Mouse (Mus musculus) spleen, postnatal 10 days (tissue): ENCODE measurements around the gene Hmgcll1.
A peak's percentile ranks its signal among the peaks of the same experiment; 100 is the strongest.

Experiments used
- DNase-seq, 2 experiments: peaks; one replicate each; pipeline ENCODE4 v3.0.0; 2021 to 2022; ENCODE audit warnings: low spot score in 2 of 2

The Hmgcll1 gene

DNA sequence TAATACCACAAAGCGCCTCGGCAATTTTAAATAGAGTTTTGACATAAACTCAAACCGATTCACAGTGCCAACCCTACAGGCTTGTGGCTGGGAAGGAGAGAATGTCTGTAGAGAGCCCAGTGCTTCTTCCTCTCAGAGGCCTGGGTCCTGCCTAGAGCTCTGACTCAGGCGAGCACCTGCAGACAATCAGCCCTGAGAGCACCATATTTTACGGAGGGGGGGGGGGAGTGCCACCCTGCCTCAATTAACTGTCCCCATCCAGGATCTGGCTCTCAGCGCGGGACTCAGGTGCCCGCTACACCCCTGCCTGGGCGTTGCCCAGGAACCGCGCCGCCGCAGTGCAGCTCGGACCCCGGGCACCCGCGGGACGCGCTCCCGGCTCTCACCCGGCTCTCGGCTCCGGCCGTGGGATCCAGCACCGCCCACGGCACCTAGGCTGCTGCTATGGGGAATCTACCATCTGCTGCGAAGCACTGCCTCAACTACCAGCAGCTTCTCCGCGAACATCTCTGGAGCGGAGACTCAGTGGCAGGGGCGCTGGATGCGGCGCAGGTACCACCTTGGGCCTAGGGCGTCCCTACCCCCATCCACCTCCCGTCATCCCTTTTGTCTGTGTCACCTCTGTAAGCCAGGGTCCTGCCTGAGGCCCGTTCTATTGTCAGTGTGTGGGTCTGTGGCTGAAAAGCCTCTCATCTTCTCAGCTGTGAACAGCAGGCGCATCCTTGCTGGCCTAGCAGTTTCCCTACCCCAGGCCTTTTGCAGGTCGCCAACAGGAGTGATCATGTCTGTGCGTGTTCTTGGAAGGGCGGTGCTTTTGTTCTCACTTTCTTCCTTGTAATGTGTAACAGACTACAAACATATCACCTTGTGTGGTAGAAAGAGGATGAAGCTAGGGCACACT lies at the start of gene Hmgcll1:
Hmgcll1 (plus strand) TSS at position 225 of the 901 bp plus-strand sequence.
- DNase-seq, result peak in 1 of 2 experiments; percentile 20

GRCm38 (mm10) chr9:75980097-75980496 lies 34.6 kb upstream of the Hmgcll1 start:
- no peak for DNase-seq

GRCm38 (mm10) chr9:75981139-75981538 lies 33.5 kb upstream of the Hmgcll1 start:
- no peak for DNase-seq

DNA sequence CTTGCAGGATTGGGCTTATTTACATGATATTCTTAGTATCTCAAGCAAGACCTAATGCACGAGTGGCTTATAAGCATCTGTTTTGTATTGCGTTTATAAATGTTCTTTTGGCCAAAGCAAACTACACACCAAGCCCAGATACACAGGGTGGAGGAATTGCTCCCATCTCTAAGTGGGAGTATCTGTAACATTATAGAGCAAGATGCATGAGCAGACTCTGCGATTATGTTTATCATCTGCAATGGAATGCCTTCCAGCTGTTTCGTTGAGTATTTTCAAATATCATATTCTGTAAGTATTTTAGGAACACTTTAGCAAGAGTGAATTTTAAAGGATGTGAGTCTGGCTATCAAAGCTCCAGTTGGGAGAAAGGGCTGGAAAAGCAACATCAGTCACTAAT lies 25.2 kb upstream of the Hmgcll1 start:
- no peak for DNase-seq

DNA sequence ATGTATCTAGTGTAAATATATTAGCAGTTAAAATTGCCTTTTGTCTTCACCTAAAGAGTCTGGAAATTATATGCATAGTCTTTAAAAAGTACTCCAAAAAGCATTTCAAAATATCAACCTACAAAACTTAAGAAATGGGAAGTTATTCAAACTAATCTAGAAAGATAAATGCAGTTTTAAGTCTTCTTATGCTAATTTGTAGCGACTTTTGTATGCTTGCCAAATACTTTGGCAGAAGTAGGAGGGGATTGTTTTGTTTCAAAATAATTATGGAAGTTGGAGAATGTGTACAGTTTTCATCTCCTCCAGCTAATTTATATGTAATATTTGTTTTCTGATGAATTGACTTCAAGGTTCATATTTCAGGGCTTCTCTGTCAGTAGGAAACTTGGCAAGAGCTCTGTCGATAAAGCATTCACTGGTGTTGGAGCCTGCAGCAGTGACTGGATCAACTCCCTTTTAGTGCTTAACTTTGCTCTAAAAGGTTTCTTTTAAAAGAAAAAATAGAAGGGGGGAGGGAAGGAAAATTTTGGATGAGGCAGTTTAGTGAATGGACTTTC lies 15.8 kb upstream of the Hmgcll1 start:
- no peak for DNase-seq

GRCm38 (mm10) chr9:76000876-76001858 lies 13.5 kb upstream of the Hmgcll1 start:
- DNase-seq, result no peak

- DNase-seq, result no peak
Observed at GRCm38 (mm10) chr9:76003066-76003465, 11.6 kb upstream of the Hmgcll1 start.

DNA sequence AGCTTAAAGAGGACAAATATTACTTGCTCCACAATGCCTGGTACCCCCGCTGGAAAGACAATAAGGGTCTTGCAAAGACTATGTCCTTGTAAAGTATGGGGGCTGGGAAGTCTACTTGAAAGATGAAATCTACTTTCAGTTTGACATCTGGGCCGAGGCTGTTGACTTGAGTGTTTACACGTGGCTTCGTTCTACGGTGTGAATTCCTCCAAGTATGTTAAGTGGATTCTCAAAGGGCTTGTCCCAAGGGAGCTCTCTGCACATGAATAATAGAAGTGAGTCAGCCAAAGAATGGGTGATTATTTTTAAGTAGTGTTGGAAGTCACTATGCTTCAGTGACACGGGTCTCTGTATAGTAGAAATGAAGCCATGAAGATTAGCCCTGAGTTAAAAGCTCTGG lies 11.0 kb upstream of the Hmgcll1 start:
- no peak for DNase-seq

DNA sequence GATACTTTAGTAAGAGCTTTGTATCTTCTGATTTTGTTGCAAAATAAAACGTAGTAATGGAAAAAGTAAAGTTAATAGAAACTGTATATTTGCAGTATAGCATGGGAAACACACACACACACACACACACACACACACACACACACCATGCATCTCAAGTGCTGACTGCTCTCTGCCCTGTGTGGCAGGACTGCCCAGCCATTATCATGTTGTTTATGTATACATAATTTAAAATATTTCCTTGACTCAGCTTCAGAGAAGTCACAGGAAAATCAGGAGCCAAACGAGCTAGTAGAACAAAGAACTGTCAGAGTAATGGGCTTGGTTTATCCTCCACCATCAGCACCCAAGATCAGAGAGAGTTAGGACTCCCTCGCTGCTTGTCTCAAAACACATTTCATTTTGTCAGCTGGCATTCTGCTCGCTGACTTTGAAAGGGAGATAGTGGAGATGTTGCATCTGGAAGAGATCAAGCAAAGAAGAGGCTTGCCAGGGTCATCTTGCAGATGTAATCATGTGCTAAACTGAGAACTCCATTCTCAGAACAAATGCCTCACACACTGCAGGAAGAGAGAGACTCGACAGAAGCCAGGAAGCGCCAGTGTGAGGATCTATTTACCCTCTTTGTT lies 7.2 kb upstream of the Hmgcll1 start:
- DNase-seq, result no peak

DNA sequence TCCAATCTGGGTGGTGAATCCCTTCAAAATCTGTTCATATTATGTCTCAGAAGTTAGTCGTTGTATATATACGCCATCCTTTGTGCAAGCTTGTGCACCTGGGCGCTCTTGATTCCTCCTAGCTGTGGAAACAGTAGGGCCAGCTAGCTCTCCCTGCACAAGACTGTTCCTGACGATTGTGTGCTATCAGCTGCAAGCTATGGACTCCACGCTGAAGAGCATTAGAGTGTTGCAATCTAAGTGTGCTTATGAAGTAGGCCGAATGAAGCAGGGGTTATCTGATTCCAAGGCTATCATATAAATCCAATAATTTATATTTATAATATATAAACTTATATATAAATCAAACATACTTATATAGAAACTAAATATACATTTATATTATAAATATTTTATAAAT lies 866 bp upstream of the Hmgcll1 start:
- no peak for DNase-seq

GRCm38 (mm10) chr9:76015971-76016370 lies 1.3 kb downstream of the Hmgcll1 start:
- DNase-seq, result no peak

DNA sequence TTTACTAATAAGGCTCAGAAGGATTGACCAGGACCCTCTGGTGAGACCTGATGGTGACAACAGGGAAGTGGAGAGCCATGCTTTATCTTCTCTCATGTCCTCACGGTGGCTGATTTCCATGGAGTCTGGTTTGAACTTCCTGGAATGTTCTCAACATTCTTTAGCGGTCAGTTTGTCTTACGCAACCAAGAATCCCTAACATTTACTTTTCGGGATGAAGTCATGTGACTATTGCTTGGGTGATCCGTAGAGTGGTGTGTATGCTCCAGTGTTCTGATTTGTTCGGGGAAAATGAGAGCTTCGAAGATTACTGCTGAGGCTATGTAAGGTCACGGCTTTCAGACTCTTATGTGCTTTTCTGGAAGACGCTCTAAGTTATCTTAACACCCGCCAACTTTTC lies 1.9 kb downstream of the Hmgcll1 start:
- DNase-seq, result no peak

DNA sequence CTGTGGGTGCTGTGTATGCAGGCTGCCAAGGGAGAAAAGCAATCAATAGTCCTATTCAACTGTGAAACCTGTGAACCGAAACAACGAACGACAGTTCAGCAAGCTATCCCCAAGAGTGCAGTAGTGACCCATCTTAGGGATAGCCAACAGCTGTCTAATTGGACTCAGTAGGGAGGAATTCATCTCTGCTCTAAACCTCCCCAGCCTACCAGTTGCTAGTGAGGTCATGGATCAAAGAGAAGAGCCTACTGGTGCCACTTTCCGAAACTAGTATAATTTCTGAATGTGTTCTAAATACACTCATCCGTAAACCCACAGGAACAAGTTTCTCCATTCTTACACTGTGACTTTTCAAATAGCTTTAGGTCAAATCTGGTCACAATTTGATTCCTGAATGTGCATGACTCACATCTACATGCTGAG lies 8.9 kb downstream of the Hmgcll1 start:
- no peak for DNase-seq

GRCm38 (mm10) chr9:76024277-76025246 lies 9.9 kb downstream of the Hmgcll1 start:
- no peak for DNase-seq

DNA sequence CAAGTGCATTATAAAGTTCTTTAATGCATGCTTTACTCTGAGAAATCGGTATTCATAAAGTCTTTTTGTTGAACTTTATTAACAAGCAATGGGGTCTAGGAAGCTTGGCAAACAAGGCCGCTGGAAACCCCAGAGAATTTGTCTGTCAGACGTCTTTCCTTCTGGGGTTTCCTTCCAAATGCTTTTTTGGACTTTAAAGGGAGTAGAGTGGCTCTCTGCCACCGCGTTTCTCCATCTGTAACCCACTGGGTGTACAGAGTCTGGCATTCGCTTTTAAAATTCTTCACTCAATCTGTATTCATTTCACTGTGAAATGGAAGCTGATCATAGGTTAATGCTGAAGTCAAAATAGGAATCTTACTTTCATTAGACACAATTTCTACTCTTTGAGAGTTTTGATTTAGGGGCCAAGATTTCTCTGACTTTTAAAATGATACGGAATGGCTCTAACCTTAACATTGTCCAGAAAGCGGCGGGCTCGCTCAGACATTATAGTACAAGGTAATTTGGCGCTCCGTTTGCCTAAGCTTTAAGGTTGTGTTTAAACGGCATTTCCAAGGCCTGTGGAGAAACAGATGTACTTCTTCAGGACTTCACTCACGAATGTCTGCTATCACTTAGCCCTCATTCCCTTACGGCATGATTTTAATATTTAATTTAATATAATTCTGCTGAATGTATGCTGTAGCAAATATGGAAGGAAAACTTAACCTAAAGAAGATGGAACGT lies 15.0 kb downstream of the Hmgcll1 start:
- no peak for DNase-seq

GRCm38 (mm10) chr9:76035058-76035457 lies 20.4 kb downstream of the Hmgcll1 start:
- DNase-seq, result no peak

- no peak for DNase-seq
Observed at GRCm38 (mm10) chr9:76038327-76039103, 23.9 kb downstream of the Hmgcll1 start.

DNA sequence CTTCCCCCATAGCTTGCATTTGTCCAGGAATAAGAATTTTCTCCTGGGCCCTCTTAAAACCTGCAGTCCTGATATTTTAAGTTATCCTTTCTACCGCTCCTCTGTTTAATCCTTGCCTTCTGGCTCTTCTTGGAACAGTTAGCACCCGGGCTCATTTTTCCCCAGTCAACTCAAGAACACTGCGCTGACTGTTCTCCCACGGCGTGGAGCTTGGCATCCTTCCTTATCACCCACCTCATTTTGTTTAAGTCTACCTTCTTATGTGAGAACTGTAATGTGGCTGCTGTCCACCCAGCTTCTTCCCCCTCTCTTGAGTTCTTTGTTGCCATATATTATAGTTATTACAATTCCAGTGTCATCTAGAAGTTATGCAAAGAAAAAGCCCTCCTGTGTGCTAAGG lies 25.1 kb downstream of the Hmgcll1 start:
- no peak for DNase-seq

DNA sequence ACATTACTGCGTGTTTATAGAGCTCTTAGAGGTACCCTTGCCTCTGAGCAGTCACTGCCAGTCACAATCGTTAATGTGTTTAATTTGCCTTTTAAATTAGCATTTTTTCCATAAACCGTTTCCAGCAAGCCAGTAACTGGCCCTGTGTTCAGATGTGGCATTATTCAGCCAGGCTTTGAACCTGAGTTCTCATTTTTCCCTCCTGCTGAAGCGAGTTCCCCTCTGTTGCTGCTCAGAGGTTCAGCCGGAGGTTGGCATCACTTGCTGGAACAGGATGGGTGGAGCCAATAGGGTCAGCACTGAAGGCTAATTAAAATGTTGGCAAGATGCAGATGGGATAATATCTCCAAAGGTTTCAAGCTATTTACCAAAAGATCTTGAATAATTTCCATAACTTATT lies 28.7 kb downstream of the Hmgcll1 start:
- DNase-seq, result no peak
